Mouse (Mus musculus): ENCODE results near the gene Plscr1. TPM values are rescaled to one million over a fixed set of nuclear protein-coding genes. Genes with fewer than 3 reads are reported as not detected.

Plscr1 gene
- polyA plus RNA-seq (2014; fragmentation: Nextera tagmentation; extraction: Ambion mirVana) = 27.9 and 34.8 TPM in 2 replicates

DNA sequence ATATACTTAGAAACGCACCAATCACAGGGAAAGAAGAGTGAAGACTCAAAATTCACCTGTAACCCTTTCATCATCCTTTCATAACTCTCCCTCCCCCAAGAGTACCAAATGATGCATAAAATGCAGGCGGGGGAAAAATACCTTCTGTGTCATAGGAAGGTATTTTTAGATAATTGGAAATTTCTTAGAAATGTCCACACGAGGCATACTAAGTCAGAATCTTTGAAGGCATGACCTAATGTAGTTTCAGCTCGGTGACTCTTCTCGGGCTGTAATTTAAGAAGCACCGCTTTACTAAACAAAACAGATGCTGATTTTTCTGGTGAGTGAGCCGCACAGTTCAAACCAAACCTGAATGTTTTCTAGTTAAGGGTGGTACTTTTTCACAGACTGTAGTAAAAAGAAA is at the start of gene Plscr1:
Gene Plscr1 (plus strand): TSS at position 304 of the 406 bp plus-strand sequence.
- peak within 1 kb of the TSS; percentile 70 for H3K27ac ChIP-seq (ENCODE audit: low read depth, low read length)
- DNase-seq (ENCODE audit: low spot score) = no peak
- 41% methylated on average over 7 of the region's 7 CpGs for WGBS

GRCm38 (mm10) chr9:92204397-92204796 is 45.2 kb upstream of the Plscr1 start:
- no peak overlapping the region for H3K4me3 ChIP-seq (ENCODE audit: low read depth, low read length)
- no peaks in the 10 kb centered on the region for H3K27me3 ChIP-seq (ENCODE audit: control insufficient read depth, insufficient read depth, low read length)
- no peak overlapping the region for H3K9ac ChIP-seq (ENCODE audit: low read length)
- DNase-seq (ENCODE audit: low spot score) = no peak
- no peaks in the 10 kb centered on the region for H3K36me3 ChIP-seq (ENCODE audit: control insufficient read depth, insufficient read depth, low read length)
- no peaks in the 10 kb centered on the region for H3K9me3 ChIP-seq (ENCODE audit: control insufficient read depth, low read length)
- no peak for ATAC-seq (ENCODE audit: insufficient read depth, low FRiP score, low TSS enrichment)
- H3K27ac ChIP-seq (ENCODE audit: low read depth, low read length) = no peak overlapping the region
- no peaks in the 10 kb centered on the region for H3K4me1 ChIP-seq (ENCODE audit: control insufficient read depth, insufficient read depth, low read length)
- no peak overlapping the region for H3K4me2 ChIP-seq (ENCODE audit: low read depth)
- 48% methylated on average over 2 of the region's 2 CpGs for WGBS

More for the DNA sequence above, at the start of gene Plscr1:
- Histone ChIP-seq H3K4me2 (ENCODE audit: low read depth) (peak within 1 kb of the TSS; percentile 66), H3K4me3 (ENCODE audit: low read depth, low read length) (peak within 1 kb of the TSS; percentile 49), H3K9ac (ENCODE audit: low read length) (peak within 1 kb of the TSS; percentile 65), H3K4me1 (ENCODE audit: control insufficient read depth, insufficient read depth, low read length) (no peaks in the 10 kb centered on the region), H3K9me3 (ENCODE audit: control insufficient read depth, low read length) (no peaks in the 10 kb centered on the region), H3K27me3 (ENCODE audit: control insufficient read depth, insufficient read depth, low read length) (no peaks in the 10 kb centered on the region), H3K36me3 (ENCODE audit: control insufficient read depth, insufficient read depth, low read length) (no peaks in the 10 kb centered on the region)
- no peak for ATAC-seq (ENCODE audit: insufficient read depth, low FRiP score, low TSS enrichment)

DNA sequence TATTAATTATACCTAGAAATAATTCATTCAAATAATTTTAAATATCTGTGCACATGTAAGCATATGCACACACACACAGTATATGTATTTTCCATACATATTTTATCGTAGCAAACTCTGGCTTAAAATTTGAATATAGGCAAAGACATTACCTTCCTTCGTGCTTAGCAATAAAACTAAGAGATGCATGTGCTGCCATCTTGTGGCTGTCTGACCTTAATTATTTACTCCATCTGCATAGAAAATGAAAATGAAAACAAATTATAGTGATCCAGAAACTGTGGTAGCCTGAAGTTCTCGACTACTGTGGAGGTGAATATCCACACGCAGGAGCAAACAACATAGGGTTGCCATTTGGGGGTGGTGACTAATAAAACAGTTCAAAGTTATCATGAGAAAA is 42.2 kb upstream of the Plscr1 start:
- ATAC-seq (ENCODE audit: insufficient read depth, low FRiP score, low TSS enrichment) = no peak
- no peaks in the 10 kb centered on the region for H3K9me3 ChIP-seq (ENCODE audit: control insufficient read depth, low read length)
- WGBS = 64% methylated on average over 4 of the region's 4 CpGs
- no peaks in the 10 kb centered on the region for H3K36me3 ChIP-seq (ENCODE audit: control insufficient read depth, insufficient read depth, low read length)
- peak; percentile 26 for DNase-seq (ENCODE audit: low spot score)
- H3K4me1 ChIP-seq (ENCODE audit: control insufficient read depth, insufficient read depth, low read length) = no peaks in the 10 kb centered on the region
- H3K27ac ChIP-seq (ENCODE audit: low read depth, low read length) = no peak overlapping the region
- no peak overlapping the region for H3K4me2 ChIP-seq (ENCODE audit: low read depth)
- no peak overlapping the region for H3K9ac ChIP-seq (ENCODE audit: low read length)
- H3K27me3 ChIP-seq (ENCODE audit: control insufficient read depth, insufficient read depth, low read length) = no peaks in the 10 kb centered on the region
- H3K4me3 ChIP-seq (ENCODE audit: low read depth, low read length) = no peak overlapping the region

DNA sequence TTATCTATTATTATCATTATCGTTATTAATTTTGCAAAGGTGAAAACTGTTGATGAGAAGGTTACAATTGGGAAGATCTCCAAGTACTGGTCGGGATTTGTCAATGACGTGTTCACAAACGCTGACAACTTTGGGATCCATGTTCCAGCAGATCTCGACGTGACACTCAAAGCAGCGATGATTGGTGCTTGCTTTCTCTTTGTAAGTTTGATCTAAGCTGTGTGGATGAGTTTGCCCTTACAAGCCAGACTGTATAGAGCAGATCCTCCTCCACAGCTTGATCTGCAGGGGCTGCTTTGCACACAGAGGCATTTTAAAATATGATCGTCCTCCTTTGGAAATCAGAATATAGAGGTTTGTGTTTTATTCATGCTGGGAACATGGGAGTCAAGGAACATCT is 41.8 kb upstream of the Plscr1 start:
- no peaks in the 10 kb centered on the region for H3K9me3 ChIP-seq (ENCODE audit: control insufficient read depth, low read length)
- no peaks in the 10 kb centered on the region for H3K27me3 ChIP-seq (ENCODE audit: control insufficient read depth, insufficient read depth, low read length)
- H3K4me2 ChIP-seq (ENCODE audit: low read depth) = no peak overlapping the region
- H3K27ac ChIP-seq (ENCODE audit: low read depth, low read length) = no peak overlapping the region
- no peaks in the 10 kb centered on the region for H3K36me3 ChIP-seq (ENCODE audit: control insufficient read depth, insufficient read depth, low read length)
- ATAC-seq (ENCODE audit: insufficient read depth, low FRiP score, low TSS enrichment) (no peak), DNase-seq (ENCODE audit: low spot score) (no peak)
- H3K4me1 ChIP-seq (ENCODE audit: control insufficient read depth, insufficient read depth, low read length) = no peaks in the 10 kb centered on the region
- no peak overlapping the region for H3K9ac ChIP-seq (ENCODE audit: low read length)
- 85% methylated on average over 8 of the region's 8 CpGs for WGBS
- no peak overlapping the region for H3K4me3 ChIP-seq (ENCODE audit: low read depth, low read length)

- WGBS = 67% methylated on average over 3 of the region's 3 CpGs
- ATAC-seq (ENCODE audit: insufficient read depth, low FRiP score, low TSS enrichment) = no peak
Measured at GRCm38 (mm10) chr9:92209850-92210249, 39.7 kb upstream of the Plscr1 start.

GRCm38 (mm10) chr9:92210386-92210967 is 39.1 kb upstream of the Plscr1 start:
- DNase-seq (ENCODE audit: low spot score) (no peak), ATAC-seq (ENCODE audit: insufficient read depth, low FRiP score, low TSS enrichment) (no peak)
- Histone ChIP-seq H3K4me3 (ENCODE audit: low read depth, low read length) (no peak overlapping the region), H3K36me3 (ENCODE audit: control insufficient read depth, insufficient read depth, low read length) (no peaks in the 10 kb centered on the region), H3K27me3 (ENCODE audit: control insufficient read depth, insufficient read depth, low read length) (no peaks in the 10 kb centered on the region), H3K4me2 (ENCODE audit: low read depth) (no peak overlapping the region), H3K9ac (ENCODE audit: low read length) (no peak overlapping the region), H3K27ac (ENCODE audit: low read depth, low read length) (no peak overlapping the region), H3K4me1 (ENCODE audit: control insufficient read depth, insufficient read depth, low read length) (no peaks in the 10 kb centered on the region), H3K9me3 (ENCODE audit: control insufficient read depth, low read length) (no peaks in the 10 kb centered on the region)
- 82% methylated on average over 7 of the region's 7 CpGs for WGBS

More at GRCm38 (mm10) chr9:92209850-92210249, 39.7 kb upstream of the Plscr1 start:
- H3K4me1 ChIP-seq (ENCODE audit: control insufficient read depth, insufficient read depth, low read length) = no peaks in the 10 kb centered on the region
- no peak overlapping the region for H3K27ac ChIP-seq (ENCODE audit: low read depth, low read length)
- no peak for DNase-seq (ENCODE audit: low spot score)
- no peaks in the 10 kb centered on the region for H3K27me3 ChIP-seq (ENCODE audit: control insufficient read depth, insufficient read depth, low read length)
- no peaks in the 10 kb centered on the region for H3K9me3 ChIP-seq (ENCODE audit: control insufficient read depth, low read length)
- no peak overlapping the region for H3K9ac ChIP-seq (ENCODE audit: low read length)
- no peaks in the 10 kb centered on the region for H3K36me3 ChIP-seq (ENCODE audit: control insufficient read depth, insufficient read depth, low read length)
- no peak overlapping the region for H3K4me3 ChIP-seq (ENCODE audit: low read depth, low read length)
- H3K4me2 ChIP-seq (ENCODE audit: low read depth) = no peak overlapping the region

DNA sequence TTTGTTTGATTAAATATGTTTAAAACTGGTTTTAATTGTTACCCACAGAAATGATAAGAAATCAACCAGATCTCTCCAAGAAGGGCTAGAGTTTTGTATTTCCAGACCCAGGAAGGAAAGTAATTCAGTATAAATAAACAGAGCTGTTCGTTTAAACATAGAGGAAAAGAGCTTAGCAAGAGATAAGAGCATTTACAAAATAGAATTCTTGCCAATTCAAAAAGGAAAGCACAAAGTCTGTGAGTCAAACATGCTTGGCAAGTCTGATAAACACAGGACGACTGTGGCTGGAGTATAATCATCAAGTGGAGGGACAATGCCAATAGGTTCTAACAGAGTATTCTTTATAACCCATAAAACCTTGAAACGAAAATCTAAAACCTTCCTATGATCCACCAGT is 38.5 kb upstream of the Plscr1 start:
- no peaks in the 10 kb centered on the region for H3K9me3 ChIP-seq (ENCODE audit: control insufficient read depth, low read length)
- no peaks in the 10 kb centered on the region for H3K27me3 ChIP-seq (ENCODE audit: control insufficient read depth, insufficient read depth, low read length)
- DNase-seq (ENCODE audit: low spot score) = no peak
- H3K4me1 ChIP-seq (ENCODE audit: control insufficient read depth, insufficient read depth, low read length) = no peaks in the 10 kb centered on the region
- 80% methylated on average over 3 of the region's 3 CpGs for WGBS
- H3K9ac ChIP-seq (ENCODE audit: low read length) = no peak overlapping the region
- ATAC-seq (ENCODE audit: insufficient read depth, low FRiP score, low TSS enrichment) = no peak
- H3K4me2 ChIP-seq (ENCODE audit: low read depth) = no peak overlapping the region
- no peaks in the 10 kb centered on the region for H3K36me3 ChIP-seq (ENCODE audit: control insufficient read depth, insufficient read depth, low read length)
- H3K27ac ChIP-seq (ENCODE audit: low read depth, low read length) = no peak overlapping the region
- H3K4me3 ChIP-seq (ENCODE audit: low read depth, low read length) = no peak overlapping the region

GRCm38 (mm10) chr9:92217484-92217883 is 32.1 kb upstream of the Plscr1 start:
- H3K9ac ChIP-seq (ENCODE audit: low read length) = no peak overlapping the region
- WGBS = 83% methylated on average over 4 of the region's 4 CpGs
- H3K4me2 ChIP-seq (ENCODE audit: low read depth) = no peak overlapping the region
- H3K27ac ChIP-seq (ENCODE audit: low read depth, low read length) = no peak overlapping the region
- no peak for DNase-seq (ENCODE audit: low spot score)
- H3K4me1 ChIP-seq (ENCODE audit: control insufficient read depth, insufficient read depth, low read length) = no peaks in the 10 kb centered on the region
- no peaks in the 10 kb centered on the region for H3K9me3 ChIP-seq (ENCODE audit: control insufficient read depth, low read length)
- no peak for ATAC-seq (ENCODE audit: insufficient read depth, low FRiP score, low TSS enrichment)
- H3K4me3 ChIP-seq (ENCODE audit: low read depth, low read length) = no peak overlapping the region
- no peaks in the 10 kb centered on the region for H3K27me3 ChIP-seq (ENCODE audit: control insufficient read depth, insufficient read depth, low read length)
- no peaks in the 10 kb centered on the region for H3K36me3 ChIP-seq (ENCODE audit: control insufficient read depth, insufficient read depth, low read length)

- Histone ChIP-seq H3K36me3 (ENCODE audit: control insufficient read depth, insufficient read depth, low read length) (no peaks in the 10 kb centered on the region), H3K27ac (ENCODE audit: low read depth, low read length) (no peak overlapping the region)
- 91% methylated on average over 2 of the region's 2 CpGs for WGBS
Measured at GRCm38 (mm10) chr9:92217896-92218295, 31.7 kb upstream of the Plscr1 start.

More at GRCm38 (mm10) chr9:92217896-92218295, 31.7 kb upstream of the Plscr1 start:
- no peak overlapping the region for H3K4me3 ChIP-seq (ENCODE audit: low read depth, low read length)
- ATAC-seq (ENCODE audit: insufficient read depth, low FRiP score, low TSS enrichment) (no peak), DNase-seq (ENCODE audit: low spot score) (no peak)
- no peak overlapping the region for H3K9ac ChIP-seq (ENCODE audit: low read length)
- H3K4me1 ChIP-seq (ENCODE audit: control insufficient read depth, insufficient read depth, low read length) = no peaks in the 10 kb centered on the region
- H3K4me2 ChIP-seq (ENCODE audit: low read depth) = no peak overlapping the region
- H3K9me3 ChIP-seq (ENCODE audit: control insufficient read depth, low read length) = no peaks in the 10 kb centered on the region
- no peaks in the 10 kb centered on the region for H3K27me3 ChIP-seq (ENCODE audit: control insufficient read depth, insufficient read depth, low read length)
